Mouse (Mus musculus) embryo, embryonic 11.5 days (tissue): Measurements from ENCODE around the gene Dgkg.

ENCODE experiments used
- DNase-seq: peaks from one replicate; pipeline ENCODE4 v3.0.0-alpha.2; 2012; ENCODE audit warnings: low read depth, low spot score

Gene Dgkg

DNA sequence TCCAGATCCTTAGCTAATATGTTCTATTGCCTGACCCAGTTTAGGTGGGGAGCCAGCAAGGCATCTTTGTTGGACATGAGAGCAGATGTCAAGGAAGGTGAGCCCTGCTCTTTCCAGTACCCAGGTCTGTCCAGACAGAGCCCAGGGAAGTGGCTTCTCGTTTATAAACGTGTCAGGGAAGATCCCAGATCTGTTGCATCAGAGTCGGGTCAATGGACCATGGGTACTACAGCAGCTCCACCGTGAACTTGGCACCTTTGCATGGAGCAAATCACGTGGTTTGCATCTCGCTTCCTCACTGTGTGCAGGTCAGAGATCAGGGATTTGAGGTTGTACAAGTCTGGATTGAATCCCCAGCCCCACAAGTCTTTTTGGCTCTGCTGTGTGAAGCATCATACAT is 58.3 kb downstream of the Dgkg start:
- no peak for DNase-seq

DNA sequence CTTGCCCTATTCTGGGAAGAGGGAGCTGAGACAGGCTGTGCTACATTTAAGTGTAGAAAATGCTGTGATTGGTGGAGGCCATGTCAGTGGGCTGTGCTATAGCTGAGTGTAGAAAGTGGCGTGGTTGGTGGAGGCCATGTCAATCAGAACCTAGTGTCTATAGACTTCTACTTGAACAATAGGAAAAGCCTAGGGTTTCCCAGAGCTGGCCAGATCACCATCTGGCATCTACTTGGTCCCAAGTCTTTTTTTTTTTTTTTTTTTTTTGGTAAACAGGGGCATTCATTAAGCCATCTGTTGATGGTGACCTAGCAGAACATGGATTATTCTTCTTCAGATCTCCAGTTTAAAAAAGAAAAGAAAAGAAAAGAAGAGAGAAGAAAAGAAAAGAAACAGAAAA is 60.6 kb downstream of the Dgkg start:
- DNase-seq, result no peak

DNA sequence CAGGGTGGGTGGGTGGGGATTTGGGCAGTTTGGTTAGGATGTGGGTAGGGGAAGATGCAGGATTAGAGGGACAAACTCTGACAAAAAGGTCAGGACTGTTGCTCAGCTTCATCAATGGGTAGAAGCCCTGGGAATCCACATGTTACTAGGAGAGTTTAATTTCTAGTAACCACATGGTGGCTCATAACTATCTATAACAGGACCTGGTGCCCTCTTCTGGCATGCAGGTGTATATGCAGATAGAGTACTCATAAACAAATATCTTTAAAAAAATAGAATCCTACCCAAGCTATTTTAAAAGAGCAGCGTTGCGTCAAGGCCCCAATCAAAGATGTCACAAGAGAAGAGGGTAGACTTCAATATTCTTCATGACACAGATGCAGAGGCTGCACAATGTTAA is 63.1 kb downstream of the Dgkg start:
- no peak for DNase-seq

DNA sequence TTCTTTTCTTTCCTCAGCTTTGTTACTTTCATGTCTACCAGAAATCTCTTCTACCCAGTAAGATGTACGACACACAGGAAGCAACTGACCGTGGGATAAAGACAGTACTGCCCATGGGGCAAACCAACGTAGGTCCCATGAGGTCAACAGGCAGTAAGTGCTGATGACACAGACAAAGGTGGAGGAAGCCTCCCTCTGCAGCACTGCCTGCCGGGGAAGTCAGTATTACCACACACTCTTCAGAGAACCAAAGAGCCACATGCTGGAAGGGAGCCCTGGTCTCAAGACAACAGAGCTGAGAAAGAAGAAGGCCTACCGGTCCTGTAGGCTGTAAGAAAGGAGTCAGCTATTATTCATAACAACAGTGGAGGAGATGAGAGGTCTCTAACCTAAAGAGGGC is 67.4 kb downstream of the Dgkg start:
- no peak for DNase-seq

DNA sequence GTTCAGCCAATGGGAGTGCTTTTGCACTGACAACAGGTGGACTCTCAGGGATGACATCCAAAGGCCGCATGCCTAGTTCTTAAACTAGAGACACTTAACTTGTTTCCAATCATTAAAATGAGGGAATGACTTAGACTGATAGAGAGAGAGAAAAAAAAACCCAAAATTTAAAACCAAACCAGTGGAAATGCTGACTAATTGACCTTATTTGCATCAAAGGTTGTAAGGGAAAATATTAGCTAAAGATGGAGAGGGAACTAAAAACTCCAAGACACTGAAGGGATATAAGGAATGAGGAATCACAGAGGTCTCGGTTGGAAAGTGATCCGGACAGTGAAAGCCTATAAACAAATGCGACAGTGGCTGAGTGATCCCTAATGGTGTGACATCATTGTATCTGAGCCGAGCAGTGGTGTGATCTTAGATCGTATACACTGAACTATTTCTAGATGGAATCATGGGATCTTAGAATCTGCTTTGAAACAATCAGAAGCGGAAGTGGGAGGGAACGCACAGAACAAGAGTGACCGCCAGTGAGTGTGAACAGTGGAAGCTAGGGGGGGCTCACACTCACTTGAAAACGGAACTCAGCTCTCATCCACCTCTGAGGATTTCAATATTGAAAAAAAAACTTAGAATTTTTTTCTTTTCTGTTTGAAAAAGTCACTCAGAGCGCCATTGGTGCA is 70.7 kb downstream of the Dgkg start:
- no peak for DNase-seq

DNA sequence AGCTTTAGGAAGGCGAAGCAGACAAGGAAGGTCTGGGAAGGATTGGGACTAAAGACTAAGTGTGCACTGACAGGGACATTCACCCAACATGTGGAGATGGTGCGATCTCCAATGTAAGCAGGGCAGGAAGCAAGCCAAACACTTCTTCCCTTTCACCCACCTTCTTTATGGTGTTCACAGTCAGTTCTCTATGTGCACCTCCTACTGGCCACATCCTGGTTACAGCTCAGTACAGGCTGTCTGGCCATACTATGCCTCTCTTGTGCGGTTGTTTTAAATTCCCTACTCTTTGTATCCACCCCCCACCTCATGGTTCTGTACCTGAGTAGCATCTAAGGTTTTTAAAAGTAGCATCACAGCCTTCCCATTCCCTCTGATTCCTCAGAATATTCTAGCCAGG is 71.5 kb downstream of the Dgkg start:
- DNase-seq, result no peak

DNA sequence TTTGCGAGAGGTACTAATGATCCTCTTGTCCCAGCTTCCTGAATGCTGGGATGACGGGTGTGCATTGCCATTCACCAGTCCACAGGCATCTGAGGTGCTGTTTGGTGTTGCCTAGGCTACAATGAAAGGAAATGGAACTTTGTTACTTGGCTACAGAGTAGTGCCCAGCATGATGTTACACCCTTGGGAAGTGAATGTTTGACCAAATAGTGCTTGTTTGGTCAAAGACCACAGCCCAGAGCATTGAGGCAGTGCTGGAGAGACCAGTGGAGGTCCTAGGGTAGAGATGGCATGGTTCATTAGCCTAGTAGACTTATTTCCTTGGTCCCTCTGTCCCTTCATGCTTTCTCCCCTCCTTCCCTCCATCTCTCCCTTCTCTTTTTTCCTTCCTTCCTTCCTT is 73.6 kb downstream of the Dgkg start:
- DNase-seq, result no peak

DNA sequence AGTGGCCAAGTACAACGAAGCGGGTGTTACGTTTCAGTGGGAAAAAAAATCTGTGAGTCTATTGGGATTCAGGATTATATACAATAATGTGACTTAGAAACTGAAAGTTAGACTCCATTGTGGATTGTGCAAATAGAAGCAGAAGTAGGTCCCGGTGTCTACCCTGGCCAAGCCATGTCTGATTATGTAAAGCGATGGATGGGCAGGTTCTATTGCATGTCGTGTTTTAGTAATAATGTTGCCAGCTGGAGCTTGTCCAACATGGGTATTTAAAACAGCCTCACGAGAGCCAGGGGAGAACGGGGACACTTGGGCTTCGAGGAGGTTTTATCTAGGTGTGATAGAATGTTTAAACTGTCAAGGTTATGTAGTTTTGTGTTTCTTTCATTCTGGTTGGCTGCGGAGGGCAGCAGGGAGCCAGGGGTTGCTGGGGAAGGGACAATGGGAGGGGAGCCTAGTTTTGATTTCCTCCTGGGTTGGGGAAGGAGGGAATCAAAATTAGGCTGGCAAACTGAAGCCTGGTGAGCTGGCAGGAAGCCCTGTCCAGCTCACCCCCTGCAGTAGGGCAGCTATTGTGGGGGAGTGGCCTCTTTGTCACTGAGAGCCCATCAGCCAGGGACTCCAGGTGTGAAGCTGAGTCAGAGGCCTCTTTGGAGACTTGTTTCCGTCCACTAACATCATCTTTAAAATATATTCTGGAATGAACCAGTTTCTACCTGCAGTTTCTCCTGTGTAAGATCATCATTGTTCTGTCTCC is 74.7 kb downstream of the Dgkg start:
- DNase-seq, result no peak

DNA sequence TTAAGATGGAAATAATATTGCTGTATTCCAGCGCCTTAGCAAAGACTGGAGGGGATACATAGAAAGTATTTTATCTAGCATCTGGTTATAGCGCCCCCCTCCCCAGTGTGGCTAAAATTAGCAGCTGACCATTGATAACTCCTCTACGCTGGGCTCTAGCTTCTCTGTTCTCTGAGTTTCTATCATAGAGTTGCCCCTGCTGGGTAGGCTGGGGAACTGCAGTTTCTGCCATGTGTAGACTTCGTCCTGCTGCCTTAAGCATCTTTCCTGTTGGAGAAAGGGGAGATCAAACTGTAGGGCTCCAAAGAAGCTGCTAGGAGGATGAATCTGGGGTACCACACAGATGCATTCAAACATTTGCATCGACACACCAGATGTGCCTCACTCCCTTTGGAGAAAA is 76.9 kb downstream of the Dgkg start:
- DNase-seq, result no peak

DNA sequence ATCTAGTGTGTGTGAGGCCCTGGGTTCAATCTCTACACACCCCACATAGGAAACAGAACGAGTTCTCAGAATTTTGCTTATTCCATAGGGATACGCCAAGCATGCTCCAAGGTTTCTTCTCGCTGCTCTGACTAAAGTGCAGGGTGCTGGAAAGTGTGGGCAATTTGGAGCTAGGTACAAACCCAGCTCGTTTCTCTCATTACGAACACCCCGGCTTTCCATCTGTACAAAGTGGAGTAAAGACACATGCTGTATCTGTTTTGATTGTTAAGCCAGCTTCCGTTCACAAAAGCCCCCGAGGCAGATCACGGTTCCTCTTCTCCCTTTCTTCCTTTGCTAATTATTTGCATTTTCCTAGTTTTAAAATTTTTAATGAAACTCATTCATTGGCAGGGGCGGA is 78.1 kb downstream of the Dgkg start:
- DNase-seq, result no peak

DNA sequence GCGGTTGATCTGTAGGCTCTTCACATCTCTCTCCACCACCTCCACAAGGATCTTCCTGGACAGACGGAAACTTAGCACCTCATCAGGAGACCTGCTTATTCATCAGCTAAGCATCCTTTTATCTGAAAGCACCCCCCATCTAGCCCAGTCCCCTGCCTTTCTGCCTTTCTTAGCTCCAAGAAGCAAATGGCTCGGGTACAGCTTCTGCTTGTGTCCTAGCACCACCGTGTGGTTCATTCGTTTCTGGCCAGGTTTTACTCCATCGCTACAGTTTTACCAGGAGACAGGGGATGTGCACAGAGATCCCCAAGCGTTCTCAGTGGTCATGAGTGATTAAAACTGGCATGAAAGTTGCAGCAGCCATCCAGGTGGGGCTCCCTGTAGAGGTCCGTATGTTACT is 79.4 kb downstream of the Dgkg start:
- no peak for DNase-seq

DNA sequence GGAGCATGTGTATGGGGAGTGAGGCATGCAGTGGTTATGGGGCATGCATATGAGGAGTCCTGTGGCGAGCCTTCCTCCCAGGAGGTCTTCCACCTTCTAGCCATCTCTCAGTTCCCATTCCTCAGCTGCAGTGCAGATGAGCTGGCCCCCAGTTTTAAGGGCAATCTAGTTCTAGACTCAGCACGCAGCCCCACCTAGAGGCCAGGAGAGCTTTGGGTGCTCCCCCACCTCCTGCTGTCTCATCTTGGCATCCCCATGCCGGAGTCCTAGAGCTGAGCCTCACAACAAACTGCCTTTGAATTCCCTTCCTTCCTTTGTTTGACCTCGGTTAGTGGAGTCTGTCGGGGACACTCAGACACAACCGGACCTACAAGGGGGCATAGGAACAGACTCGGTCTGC is 82.9 kb downstream of the Dgkg start:
- no peak for DNase-seq

DNA sequence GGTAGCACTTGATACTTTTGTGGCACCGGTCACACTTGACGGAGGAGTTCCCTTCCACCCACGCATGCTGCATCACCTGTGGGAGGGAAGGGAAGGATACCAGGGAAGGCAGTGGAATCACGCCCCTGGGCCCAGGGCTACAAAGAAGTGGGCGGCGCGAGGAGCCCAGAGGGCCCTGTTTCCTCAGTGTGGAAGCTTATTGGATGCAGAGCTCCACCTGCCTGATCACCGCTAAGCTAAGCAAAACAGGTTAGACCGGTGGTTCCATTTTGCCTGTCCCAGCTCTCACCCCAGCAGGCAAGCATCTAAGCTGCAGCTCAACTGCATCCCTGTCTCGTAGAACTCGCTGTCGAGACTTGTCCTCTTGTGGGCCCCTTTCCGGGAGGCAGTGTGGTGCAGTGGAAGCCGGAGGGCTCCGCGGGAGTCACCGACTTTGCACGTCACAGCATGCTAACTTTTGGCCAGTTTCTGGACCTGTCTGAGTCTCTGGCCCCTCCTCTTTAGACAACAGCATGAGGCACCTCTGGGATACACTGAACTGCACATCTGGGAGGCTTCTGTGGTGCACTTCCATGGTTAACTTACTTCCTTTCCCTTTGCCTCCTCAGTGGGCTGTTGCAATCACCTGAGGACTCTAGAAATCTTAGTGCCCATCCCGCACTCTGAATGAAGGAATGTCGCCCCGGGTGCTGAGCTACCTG is 84.2 kb downstream of the Dgkg start:
- no peak for DNase-seq

DNA sequence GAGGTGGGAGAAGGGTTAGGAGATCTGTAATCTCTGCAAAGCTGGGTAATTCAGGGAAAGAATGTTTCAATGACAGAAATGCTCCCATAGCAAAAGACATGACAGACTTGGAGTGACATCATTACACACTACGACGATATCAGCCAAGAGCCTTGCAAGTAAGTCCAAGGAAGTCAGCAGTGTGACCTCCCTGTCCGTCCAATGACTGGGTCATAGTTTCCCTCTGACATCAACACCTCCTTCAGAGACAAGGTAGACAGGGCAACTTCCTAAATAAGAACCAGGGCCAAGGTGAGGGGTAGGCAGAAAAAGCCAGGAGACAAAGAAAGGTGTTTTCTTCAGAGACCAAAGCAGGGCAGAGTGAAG is 92.1 kb downstream of the Dgkg start:
- no peak for DNase-seq

DNA sequence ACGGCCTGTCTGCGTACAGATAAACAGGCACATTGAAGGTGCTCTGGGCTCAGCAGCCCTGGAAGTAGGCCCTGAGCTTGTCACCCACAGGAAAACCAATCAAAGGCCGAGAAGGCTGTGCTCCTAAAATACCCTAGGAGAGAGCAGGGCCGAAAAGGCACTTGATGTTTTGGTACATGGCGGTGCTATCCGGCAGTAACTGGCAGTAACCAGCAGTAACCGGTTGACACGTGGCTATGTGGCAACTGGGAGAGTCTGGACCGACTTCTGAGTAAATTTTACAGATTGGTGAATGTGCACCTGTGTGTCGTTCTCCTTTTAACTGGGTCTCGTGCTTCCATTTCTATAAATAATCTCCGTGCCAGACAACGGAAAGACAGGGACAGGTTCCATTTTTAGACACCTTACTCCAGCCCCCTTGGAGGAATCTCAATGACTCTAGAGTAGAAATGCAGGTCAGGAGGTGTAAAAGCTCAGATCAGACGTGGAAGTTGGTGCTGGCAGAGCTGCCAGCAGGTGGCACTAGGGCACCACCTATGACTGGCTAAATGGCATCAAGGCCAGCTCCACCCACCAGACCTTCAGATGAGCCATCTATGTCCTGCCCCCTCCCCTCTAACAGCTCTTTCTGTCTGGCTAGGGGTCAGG is 92.6 kb downstream of the Dgkg start:
- peak; percentile 54 for DNase-seq

DNA sequence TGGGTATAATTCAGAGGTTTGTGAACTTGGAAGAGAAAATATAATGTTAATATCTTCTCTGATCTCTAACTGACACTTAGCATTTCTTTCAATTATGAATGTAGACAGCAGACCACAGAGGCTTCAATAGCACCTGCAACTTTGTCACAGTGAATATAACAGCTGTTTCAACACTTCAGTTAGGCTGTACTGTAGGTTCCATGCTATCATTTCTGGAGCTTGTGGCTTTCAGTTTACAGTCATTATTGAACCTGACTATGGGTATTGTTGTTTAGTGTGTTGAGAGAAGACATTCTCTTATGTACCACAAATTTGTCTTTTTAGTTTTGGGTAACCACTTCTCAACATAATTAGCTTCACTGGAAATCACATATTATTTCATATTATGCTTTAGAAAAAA is 93.4 kb downstream of the Dgkg start:
- no peak for DNase-seq

DNA sequence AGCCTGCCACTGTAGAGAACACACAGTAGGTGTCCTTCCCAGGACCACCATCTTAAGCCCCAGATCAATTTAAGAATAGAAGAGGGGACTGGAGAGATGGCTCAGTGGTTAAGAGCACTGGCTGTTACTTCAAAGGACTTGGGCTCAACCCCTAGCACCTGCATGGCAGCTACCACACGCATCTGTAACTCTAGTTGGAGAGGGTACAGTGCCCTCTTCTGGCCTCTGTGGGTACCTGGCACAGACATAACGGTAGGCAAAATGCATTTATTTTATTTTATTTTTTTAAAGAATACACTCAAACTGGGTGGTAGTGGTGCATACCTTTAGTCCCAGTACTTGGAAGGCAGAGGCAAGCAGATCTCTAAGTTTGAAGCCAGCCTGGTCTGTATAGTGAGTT is 102.0 kb downstream of the Dgkg start:
- no peak for DNase-seq

DNA sequence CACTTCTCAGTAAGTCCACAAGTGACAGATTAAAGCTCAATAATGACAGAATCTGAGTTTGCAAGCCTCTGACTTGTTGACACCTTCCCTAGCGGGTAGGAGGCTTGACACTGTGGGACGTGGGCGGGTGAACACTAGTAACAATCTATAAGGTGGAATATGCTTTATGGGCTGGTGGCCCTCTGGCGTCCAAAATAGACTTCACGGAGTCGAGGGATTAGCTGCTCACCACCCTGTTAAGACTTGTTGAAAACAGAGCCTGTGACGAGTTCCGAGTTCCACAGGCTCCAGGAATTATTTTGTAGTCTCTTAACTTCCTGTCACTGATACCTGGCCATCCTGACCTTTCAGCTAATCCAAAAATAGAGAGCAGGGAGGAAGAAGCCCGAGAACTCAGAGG is 104.7 kb downstream of the Dgkg start:
- no peak for DNase-seq

DNA sequence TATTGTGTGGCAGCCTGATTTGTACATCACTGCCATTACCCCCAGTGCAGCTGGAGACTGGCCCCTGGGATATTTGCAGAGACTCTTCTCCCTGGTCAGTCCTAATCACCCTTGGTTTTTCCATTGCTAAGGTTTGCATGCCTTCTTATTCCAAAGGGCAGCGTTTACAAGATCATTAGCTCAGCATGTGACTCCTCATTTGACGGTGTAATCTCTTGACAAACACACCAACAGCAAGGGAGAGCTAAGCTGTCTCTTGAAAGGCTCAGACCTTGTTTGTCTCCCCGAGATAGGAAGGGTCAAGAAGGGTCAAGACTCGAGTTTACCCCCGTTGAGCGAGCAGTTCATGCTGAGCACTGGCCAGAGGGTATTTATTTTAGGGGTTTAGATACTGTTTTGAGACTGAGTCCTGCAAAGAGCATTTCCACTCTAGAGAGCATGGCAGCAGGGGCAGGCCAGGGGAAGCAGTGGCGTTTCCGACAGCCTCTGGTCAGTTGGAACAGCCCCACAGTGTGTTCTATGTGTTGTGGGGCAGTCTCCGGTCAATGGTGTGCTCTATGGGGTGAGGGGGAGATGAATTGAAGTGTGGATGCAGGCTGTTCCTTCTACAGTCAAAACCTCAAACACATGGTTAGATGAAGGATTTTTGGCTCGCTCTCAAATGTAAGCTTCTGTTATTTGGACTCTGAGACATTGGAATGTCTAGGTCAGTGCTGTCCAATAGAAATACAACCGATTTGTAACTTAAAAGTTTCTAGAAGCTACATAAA is 105.6 kb downstream of the Dgkg start:
- no peak for DNase-seq

DNA sequence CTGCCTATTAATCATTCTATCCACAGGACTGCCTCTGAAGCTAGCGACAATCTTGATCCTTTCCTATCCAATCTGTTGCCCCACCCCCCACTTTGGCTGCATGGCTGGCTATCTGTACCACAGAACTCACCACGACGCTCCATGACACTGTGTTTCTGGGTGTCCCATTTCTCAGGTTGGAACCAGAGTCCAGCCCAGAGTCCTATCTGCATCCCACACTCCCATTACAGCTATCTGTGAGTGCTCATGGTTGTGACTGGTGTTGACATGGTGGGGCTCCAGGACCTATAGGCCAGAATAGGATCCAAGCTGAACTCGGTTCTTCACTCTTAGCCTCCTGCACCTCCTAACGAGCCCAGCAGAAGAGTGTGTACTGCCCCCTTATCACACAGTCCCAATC is 107.7 kb downstream of the Dgkg start:
- no peak for DNase-seq

DNA sequence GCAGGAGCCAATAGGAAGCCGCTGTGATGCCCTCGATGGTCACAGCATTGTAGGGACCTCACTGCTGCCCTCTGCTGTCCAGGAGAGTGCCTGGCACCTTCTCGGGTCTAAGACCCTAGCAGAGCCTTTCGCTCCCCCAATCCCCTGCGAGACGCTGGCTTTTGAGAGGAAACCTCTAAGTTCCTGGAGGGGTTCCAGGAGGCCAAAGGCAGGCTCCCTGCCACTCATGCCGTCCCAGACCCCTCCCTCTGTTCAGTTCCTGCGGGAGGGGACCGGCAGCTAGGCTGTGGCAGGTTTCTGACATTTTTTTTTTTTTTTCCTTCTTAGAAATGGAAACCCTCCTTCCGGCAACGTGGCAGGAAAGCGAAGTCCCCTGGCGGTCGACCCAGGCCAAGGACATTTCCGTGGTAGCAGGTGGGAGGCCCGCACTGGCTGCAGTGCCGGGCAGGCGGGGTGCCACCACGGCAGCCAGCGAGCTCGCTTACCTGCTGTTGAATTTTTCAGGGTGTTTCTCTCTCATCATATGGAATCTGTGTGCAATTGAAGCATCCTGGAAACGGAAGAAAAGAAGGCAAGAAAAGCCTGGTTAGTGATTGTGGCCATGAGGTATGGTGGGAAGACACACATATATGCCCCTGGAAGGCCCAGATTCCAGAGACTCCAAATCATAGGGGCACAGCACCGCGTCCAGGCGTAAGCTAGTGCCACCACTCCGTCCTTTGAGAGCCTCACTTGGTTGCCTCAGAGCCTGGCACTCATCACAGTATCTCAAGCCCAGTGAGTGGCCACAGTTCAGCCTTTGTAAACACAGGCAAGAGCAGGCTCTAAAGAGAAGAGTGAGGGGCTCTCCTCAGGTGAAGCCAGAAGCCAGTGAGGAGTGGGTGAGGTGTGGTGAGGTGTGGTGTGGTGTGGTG is 108.6 kb downstream of the Dgkg start:
- peak; percentile 79 for DNase-seq
